Mouse (Mus musculus) kidney, adult 8-10 months (tissue): ENCODE measurements at regions not wholly inside any gene's neighbourhood (a gene's known extent, or its start where the extent isn't known, plus 50 kb on each side); places are given as distances from the start of the nearest gene placed in this dataset.

ENCODE experiments used
- DNase-seq, 2 experiments: peaks; one replicate each; pipeline ENCODE4 v3.0.0; 2022

DNA sequence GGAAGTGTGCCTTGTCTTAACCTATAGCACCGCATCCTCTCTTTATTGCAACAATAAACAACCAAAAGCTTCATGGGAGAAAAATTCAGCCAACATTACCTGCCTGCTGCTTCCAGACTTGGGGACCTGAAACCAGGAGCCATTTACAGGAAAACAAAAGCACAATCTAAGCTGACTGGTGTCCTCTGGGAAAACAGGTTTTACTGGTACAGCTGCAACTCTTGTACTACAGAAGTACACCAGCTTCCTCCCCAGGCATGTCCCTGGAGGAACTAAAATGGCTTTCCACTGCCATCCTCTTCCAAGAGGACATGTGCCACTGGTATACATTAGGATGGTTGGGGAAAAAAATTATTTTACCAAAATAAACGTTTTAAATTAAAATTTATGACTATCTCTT is 63.9 kb upstream of the Ptprk start:
- no peak for DNase-seq

DNA sequence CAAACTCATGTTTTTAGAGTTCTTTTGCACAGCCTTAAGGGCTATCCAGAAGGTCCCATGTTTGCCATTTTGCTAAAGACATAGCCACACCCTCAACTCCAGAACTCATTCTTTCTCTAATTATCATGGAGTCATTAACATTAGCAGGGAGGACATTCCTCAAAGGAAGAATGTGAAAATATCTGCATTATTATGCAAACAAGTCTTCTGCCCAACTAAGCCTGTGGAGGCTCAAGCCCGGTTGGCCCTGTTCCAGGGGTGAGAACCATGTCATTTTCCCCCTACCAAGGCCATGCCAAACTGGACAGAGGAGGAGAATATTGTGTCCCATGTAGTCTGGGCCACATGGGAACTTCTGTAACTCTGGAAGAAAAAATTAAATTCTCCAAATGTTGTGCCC is 62.5 kb upstream of the Ptprk start:
- DNase-seq, result no peak

DNA sequence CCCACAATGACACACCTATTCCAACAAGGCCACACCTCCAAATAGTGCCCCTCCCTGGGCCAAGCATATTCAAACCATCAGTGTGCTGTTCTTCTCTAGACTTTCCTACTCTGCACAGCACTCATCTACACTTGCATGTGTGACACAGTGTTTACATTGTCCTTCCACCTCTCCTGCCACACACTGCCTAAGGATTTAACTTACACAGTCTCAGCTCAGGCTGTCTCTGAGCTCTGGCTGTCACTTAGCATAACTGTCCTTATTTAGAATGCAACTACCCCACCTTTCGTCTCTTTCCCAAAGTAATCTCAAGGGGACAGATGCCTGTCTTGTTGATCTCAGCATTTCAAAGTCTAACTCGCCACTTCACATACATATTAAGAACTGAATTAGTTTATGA is 61.2 kb upstream of the Ptprk start:
- DNase-seq, result no peak

DNA sequence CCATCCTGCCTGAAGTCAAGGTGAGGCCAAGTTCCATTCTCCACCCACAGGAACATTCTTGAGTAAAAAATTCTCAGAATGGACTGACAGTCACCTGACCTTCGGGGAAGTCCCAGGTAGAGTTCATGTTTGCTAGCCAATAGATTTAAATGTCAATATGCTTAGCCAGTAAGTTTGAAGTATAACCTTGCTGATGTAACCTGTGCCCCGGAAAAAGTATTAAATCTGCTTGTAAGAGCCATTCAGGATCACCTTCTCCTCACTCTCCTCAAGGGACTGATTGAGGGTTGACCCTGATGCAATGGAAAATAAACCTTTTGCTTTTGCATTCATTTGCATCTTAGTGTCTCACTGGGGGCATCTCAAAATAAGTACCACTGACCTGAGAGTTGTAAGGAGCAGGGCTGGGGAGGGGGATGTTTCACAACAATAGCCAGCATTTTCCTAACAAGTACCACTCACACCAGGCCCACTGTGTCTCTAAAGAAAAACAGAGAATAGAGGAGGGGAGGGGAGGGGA is 60.3 kb upstream of the Ptprk start:
- no peak for DNase-seq
